Mouse (Mus musculus) bone marrow, adult 2 months (tissue): ENCODE results near the gene Tmem208.

ENCODE experiments used
- CTCF ChIP-seq: fragments of 200-500 bp; IDR thresholded peaks from 2 replicates; pipeline ENCODE4 v1.5.1; 2011; ENCODE audit warnings: low read length, control low read depth; ENCODE audit not compliant: control insufficient read depth, insufficient read depth
- POLR2A ChIP-seq: fragments of 200-500 bp; IDR thresholded peaks from 2 replicates; pipeline ENCODE4 v1.6.1; 2011; ENCODE audit warnings: low read depth, mild to moderate bottlenecking, control low read depth, low read length, borderline replicate concordance; ENCODE audit not compliant: control insufficient read depth

GRCm38 (mm10) chr8:105339886-105340635 is 13.9 kb downstream of the Tmem208 start:
- TF ChIP-seq CTCF (no peak), POLR2A (no peak)
